Mouse (Mus musculus): ENCODE results near the gene Tnr. TPM values are rescaled to one million over a fixed set of nuclear protein-coding genes. Genes with fewer than 3 reads are reported as not detected.
"Not testable (repeated sequence)": the region's sequence is repeated elsewhere in the genome, so short reads cannot be mapped to it uniquely, and the experiment has no call there.

The Tnr gene
- polyA plus RNA-seq, 1 experiment, result not detected

DNA sequence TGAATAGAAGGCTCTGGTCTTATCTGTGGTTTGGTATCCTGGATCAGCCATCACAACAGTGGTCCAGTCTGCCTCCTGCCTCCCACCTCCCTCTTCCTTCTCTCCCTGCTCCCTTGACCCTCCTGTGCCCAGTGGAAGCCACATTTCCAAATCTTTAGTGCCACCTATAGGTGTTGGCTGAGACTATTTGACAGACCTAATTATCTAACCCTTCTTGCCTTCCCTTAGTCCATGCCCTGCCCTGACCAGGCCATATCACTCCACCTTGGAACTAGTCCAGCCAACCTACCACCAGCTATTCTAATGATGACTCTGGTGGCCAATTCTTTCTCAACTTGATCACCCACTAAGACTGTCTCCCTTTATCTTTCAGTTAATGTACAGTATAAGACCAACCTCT is 408.5 kb downstream of the Tnr start:
- H3K4me1 ChIP-seq (ENCODE audit: control insufficient read depth, insufficient read depth, low read length), result no peaks in the 10 kb centered on the region
- TF ChIP-seq POLR2A (IDR thresholded peaks at IDR 0.05; ENCODE audit: borderline replicate concordance, low read depth, low read length) (no peak), CTCF (IDR thresholded peaks at IDR 0.05; ENCODE audit: low read depth, low read length) (no peak)
- no peak overlapping the region for H3K27ac ChIP-seq (ENCODE audit: insufficient read depth, low read depth, low read length)
- H3K4me3 ChIP-seq (ENCODE audit: insufficient read depth, low read length), result no peak overlapping the region

- H3K4me3 ChIP-seq (ENCODE audit: insufficient read depth, low read length), result no peak overlapping the region
- no peak for TF ChIP-seq POLR2A (IDR thresholded peaks at IDR 0.05; ENCODE audit: borderline replicate concordance, low read depth, low read length)
- TF ChIP-seq CTCF (IDR thresholded peaks at IDR 0.05; ENCODE audit: low read depth, low read length), result no peak
Measured at GRCm38 (mm10) chr1:159932598-159932997, 409.0 kb downstream of the Tnr start.

DNA sequence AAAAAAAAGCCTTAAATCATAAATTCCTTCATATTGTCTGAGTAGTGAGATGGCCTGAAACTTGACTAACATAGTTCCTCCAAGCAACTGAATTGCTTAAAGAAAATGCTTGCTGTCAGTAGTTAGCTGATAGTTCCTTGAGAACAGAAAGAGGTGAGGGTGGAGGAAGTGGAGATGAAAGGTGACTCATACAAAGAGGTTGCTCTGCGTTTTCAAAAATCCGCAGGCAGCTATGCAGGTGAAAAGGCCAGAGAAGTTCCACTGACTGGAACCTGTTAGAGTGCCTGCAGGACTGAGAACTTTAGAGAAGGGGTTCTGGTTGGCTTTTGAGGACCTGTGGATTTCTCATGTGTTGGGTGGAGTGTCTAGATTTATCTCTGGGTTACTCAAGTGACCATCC is 414.9 kb downstream of the Tnr start:
- TF ChIP-seq CTCF (IDR thresholded peaks at IDR 0.05; ENCODE audit: low read depth, low read length) (no peak), POLR2A (IDR thresholded peaks at IDR 0.05; ENCODE audit: borderline replicate concordance, low read depth, low read length) (no peak)
- Histone ChIP-seq H3K4me3 (ENCODE audit: insufficient read depth, low read length) (no peak overlapping the region), H3K27ac (ENCODE audit: insufficient read depth, low read depth, low read length) (no peak overlapping the region), H3K4me1 (ENCODE audit: control insufficient read depth, insufficient read depth, low read length) (no peaks in the 10 kb centered on the region)

More at GRCm38 (mm10) chr1:159932598-159932997, 409.0 kb downstream of the Tnr start:
- no peak overlapping the region for H3K27ac ChIP-seq (ENCODE audit: insufficient read depth, low read depth, low read length)
- H3K4me1 ChIP-seq (ENCODE audit: control insufficient read depth, insufficient read depth, low read length), result no peaks in the 10 kb centered on the region

DNA sequence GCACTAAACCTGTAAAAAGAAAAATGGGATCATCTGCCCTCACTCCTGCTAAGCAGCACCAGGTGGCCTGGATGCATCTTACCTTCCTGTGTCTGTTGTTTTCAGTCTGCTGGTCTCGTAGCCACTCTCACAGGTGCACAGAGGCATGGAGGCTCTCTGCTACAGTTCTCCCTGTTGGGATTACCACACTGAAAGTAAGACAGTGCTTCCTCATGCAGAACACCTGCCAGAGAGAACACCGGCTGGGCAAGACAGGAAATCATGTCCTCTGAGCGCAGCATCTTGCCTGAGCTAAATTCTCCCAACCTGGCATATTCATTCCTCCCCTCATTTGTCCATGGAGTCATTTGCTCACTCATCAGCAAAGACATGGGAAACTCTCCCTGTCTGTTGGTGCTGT is 415.8 kb downstream of the Tnr start:
- Histone ChIP-seq H3K27ac (ENCODE audit: insufficient read depth, low read depth, low read length) (no peak overlapping the region), H3K4me3 (ENCODE audit: insufficient read depth, low read length) (no peak overlapping the region), H3K4me1 (ENCODE audit: control insufficient read depth, insufficient read depth, low read length) (no peaks in the 10 kb centered on the region)
- TF ChIP-seq CTCF (IDR thresholded peaks at IDR 0.05; ENCODE audit: low read depth, low read length), result no peak
- no peak for TF ChIP-seq POLR2A (IDR thresholded peaks at IDR 0.05; ENCODE audit: borderline replicate concordance, low read depth, low read length)

DNA sequence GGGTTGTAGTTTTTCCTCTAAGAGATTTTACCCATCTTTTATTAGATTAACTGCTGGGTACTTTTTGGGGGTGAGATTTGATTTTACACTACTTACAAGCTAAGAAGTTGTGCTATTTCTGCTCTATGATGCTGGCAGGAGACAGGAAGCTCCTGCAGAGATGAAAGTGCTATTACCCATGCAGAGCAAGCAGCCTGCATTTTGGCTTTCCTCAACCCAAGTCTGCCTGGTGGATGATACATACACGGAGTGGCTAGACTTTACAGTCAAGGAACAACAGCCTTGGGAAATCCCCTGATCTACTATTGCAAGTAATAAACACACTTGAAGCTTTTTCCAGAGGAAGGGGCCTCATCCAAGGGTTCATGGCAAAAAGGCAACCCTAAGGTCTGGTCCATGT is 430.0 kb downstream of the Tnr start:
- Histone ChIP-seq H3K4me3 (ENCODE audit: insufficient read depth, low read length) (no peak overlapping the region), H3K27ac (ENCODE audit: insufficient read depth, low read depth, low read length) (no peak overlapping the region), H3K4me1 (ENCODE audit: control insufficient read depth, insufficient read depth, low read length) (no peaks in the 10 kb centered on the region)
- TF ChIP-seq POLR2A (IDR thresholded peaks at IDR 0.05; ENCODE audit: borderline replicate concordance, low read depth, low read length) (no peak), CTCF (IDR thresholded peaks at IDR 0.05; ENCODE audit: low read depth, low read length) (no peak)

DNA sequence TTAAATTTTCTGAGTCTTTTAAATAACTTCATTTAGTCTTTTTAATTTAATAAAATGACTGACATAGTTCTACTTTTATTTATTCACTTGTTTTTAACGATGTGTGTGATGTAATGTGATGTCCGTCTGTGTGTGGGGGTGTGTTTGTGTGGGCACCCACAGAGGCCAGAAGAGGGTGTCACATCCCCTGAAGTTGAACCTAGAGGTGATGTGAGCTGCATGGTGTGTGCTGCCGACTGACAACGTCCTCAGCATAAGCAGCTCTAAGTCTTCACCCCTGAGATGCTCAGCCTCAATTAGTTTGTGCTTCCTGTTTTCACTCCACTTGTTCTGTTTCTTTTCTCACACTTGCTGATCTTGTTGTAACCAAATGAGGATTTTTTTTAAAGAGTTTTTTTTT is 439.8 kb downstream of the Tnr start:
- no peak overlapping the region for H3K4me3 ChIP-seq (ENCODE audit: insufficient read depth, low read length)
- no peak overlapping the region for H3K27ac ChIP-seq (ENCODE audit: insufficient read depth, low read depth, low read length)
- no peaks in the 10 kb centered on the region for H3K4me1 ChIP-seq (ENCODE audit: control insufficient read depth, insufficient read depth, low read length)
- TF ChIP-seq CTCF (IDR thresholded peaks at IDR 0.05; ENCODE audit: low read depth, low read length) (no peak), POLR2A (IDR thresholded peaks at IDR 0.05; ENCODE audit: borderline replicate concordance, low read depth, low read length) (no peak)

GRCm38 (mm10) chr1:159966286-159966685 is 442.7 kb downstream of the Tnr start:
- H3K4me3 ChIP-seq (ENCODE audit: insufficient read depth, low read length); H3K4me1 ChIP-seq (ENCODE audit: control insufficient read depth, insufficient read depth, low read length); H3K27ac ChIP-seq (ENCODE audit: insufficient read depth, low read depth, low read length): not testable (repeated sequence)

DNA sequence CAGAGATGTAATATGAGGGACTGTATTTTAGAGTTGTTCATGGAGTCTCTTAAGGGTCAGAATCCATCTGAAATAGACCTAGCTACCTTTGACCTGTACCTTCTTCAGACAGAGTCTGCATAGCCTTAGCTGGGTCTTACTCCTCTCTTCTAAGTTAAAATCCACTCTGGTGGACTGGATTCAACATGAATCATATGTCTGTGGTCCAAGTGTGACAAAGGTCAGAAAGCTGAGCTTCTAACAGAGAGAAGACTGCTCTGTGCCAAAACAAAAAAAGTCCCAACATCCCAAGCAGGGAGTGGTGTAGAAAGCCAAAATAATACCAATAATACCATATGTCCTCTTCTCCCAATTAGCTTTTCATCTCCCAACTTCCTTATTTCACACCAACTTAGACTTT is 444.8 kb downstream of the Tnr start:
- TF ChIP-seq CTCF (IDR thresholded peaks at IDR 0.05; ENCODE audit: low read depth, low read length) (no peak), POLR2A (IDR thresholded peaks at IDR 0.05; ENCODE audit: borderline replicate concordance, low read depth, low read length) (no peak)
- Histone ChIP-seq H3K4me3 (ENCODE audit: insufficient read depth, low read length) (no peak overlapping the region), H3K27ac (ENCODE audit: insufficient read depth, low read depth, low read length) (no peak overlapping the region), H3K4me1 (ENCODE audit: control insufficient read depth, insufficient read depth, low read length) (no peaks in the 10 kb centered on the region)

DNA sequence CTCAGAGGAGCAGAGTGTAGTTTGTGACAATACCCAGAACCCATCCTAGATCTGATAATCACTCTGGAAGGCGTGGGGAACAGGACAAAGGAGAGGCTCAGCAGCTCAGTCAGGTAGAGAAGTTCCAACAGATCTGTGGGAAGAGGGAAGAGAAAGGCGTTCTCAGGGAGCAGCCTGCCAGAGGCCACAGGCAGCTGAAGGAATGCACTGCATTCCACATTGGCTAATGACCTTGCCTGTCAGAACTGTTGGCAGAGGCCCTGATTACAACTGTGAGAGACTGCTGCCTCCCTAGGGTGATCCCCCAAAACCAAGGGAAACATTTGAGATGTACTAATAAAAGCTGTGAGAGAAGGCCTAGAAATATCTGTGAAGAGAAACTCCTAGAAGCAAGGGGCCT is 454.2 kb downstream of the Tnr start:
- H3K27ac ChIP-seq (ENCODE audit: insufficient read depth, low read depth, low read length), result no peak overlapping the region
- H3K4me3 ChIP-seq (ENCODE audit: insufficient read depth, low read length), result no peak overlapping the region
- no peaks in the 10 kb centered on the region for H3K4me1 ChIP-seq (ENCODE audit: control insufficient read depth, insufficient read depth, low read length)
- no peak for TF ChIP-seq CTCF (IDR thresholded peaks at IDR 0.05; ENCODE audit: low read depth, low read length)
- TF ChIP-seq POLR2A (IDR thresholded peaks at IDR 0.05; ENCODE audit: borderline replicate concordance, low read depth, low read length), result no peak

GRCm38 (mm10) chr1:159979096-159979495 is 455.5 kb downstream of the Tnr start:
- Histone ChIP-seq H3K27ac (ENCODE audit: insufficient read depth, low read depth, low read length) (no peak overlapping the region), H3K4me3 (ENCODE audit: insufficient read depth, low read length) (no peak overlapping the region), H3K4me1 (ENCODE audit: control insufficient read depth, insufficient read depth, low read length) (no peaks in the 10 kb centered on the region)
- no peak for TF ChIP-seq POLR2A (IDR thresholded peaks at IDR 0.05; ENCODE audit: borderline replicate concordance, low read depth, low read length)
- no peak for TF ChIP-seq CTCF (IDR thresholded peaks at IDR 0.05; ENCODE audit: low read depth, low read length)

DNA sequence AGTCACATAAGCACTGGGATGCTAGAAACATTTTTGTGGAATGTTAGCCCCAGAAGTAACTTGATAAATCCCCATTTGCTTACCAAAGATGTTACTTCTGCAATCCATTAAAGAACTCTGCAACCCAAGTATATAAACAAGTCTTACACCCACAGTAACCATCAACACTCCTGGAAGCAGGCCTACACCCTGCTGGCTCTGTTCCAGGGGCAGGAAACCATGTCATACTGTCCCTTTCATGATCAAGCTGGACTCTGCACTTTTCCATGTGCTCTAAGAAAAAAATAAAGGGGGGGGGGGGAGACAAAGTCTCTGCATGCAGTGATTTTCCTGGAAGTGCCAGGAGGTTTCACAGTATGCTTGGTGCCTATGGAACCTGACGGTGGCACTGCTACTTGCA is 456.8 kb downstream of the Tnr start:
- H3K4me1 ChIP-seq (ENCODE audit: control insufficient read depth, insufficient read depth, low read length), result no peaks in the 10 kb centered on the region
- TF ChIP-seq POLR2A (IDR thresholded peaks at IDR 0.05; ENCODE audit: borderline replicate concordance, low read depth, low read length) (no peak), CTCF (IDR thresholded peaks at IDR 0.05; ENCODE audit: low read depth, low read length) (no peak)
- H3K27ac ChIP-seq (ENCODE audit: insufficient read depth, low read depth, low read length), result no peak overlapping the region
- no peak overlapping the region for H3K4me3 ChIP-seq (ENCODE audit: insufficient read depth, low read length)

All from bone marrow macrophage, adult 2 months (primary cell).